ENCODE assay signal across 9 mouse cellular contexts in genomic region chr16:96533710-96534109, GRCm38 (mm10).
DNase-seq lines count a peak whose midpoint lies in the region; ATAC-seq and TF ChIP-seq lines count a peak whose summit lies in the region.
"Had no signal": no experiment of that assay in that cellular context is flagged by ENCODE, and none has a peak within 500 bp of the region (broad histone marks: within the 10 kb centered on the region; RNA-seq: fewer than 3 reads in every experiment).

No protein-coding gene starts in this region.

- H3K27ac ChIP-seq in lung, postnatal 0 days (ENCODE audit: low read length): no peak overlapping the region
- H3K27ac ChIP-seq in heart, adult 2 months: no peak overlapping the region
- no peak overlapping the region for H3K27ac ChIP-seq in stomach, embryonic 16.5 days (ENCODE audit: low read length)
- H3K27ac ChIP-seq: embryonic facial prominence, embryonic 12.5 days had no signal

- TF ChIP-seq EP300 in lung, postnatal 0 days (IDR thresholded peaks at IDR 0.05): no peak
- TF ChIP-seq EP300 in heart, adult 2 months (IDR thresholded peaks at IDR 0.05; ENCODE audit: insufficient read depth, low read depth, low read length): 0 out of 2 replicates have a peak, but pooled peaks have one; percentile 34

- H3K9me3 ChIP-seq in lung, postnatal 0 days (ENCODE audit: low read length): no peaks in the 10 kb centered on the region
- H3K9me3 ChIP-seq in stomach, embryonic 16.5 days (replicated peaks; ENCODE audit: control insufficient read depth, low read length): no peaks in the 10 kb centered on the region
- H3K9me3 ChIP-seq: embryonic facial prominence, embryonic 12.5 days had no signal

- ATAC-seq in lung, postnatal 0 days: no peak
- peak; percentile 92 to 93 for ATAC-seq in hematopoietic stem cell, adult 5-6 weeks (replicated peaks in 1 of 2; ENCODE audit: insufficient read depth in 1 of 2, low FRiP score in 2 of 2, low TSS enrichment in 1 of 2, low read depth in 1 of 2, poor library complexity in 2 of 2, severe bottlenecking in 2 of 2)
- ATAC-seq in stomach, embryonic 16.5 days (ENCODE audit: insufficient read depth, low FRiP score): 0 out of 2 replicates have a peak, but pooled peaks have one; percentile 44

- H3K4me2 ChIP-seq in lung, postnatal 0 days (replicated peaks; ENCODE audit: low read depth, low read length): no peak overlapping the region
- no peak overlapping the region for H3K4me2 ChIP-seq in stomach, embryonic 16.5 days (ENCODE audit: low read depth, low read length)
- H3K4me2 ChIP-seq: embryonic facial prominence, embryonic 12.5 days had no signal

- no peaks in the 10 kb centered on the region for H3K36me3 ChIP-seq in lung, postnatal 0 days (ENCODE audit: insufficient read depth, low read length)
- no peaks in the 10 kb centered on the region for H3K36me3 ChIP-seq in heart, adult 2 months (ENCODE audit: control insufficient read depth, insufficient read depth, low read length)
- H3K36me3 ChIP-seq in stomach, embryonic 16.5 days (ENCODE audit: control insufficient read depth, insufficient read depth, low read length): no peaks in the 10 kb centered on the region
- H3K36me3 ChIP-seq: embryonic facial prominence, embryonic 12.5 days had no signal

- no peak overlapping the region for H3K4me3 ChIP-seq in lung, postnatal 0 days (ENCODE audit: low read depth, low read length)
- H3K4me3 ChIP-seq in heart, adult 2 months: no peak overlapping the region
- no peak overlapping the region for H3K4me3 ChIP-seq in stomach, embryonic 16.5 days (replicated peaks; ENCODE audit: low read length)
- H3K4me3 ChIP-seq: embryonic facial prominence, embryonic 12.5 days had no signal

- no peaks in the 10 kb centered on the region for H3K4me1 ChIP-seq in lung, postnatal 0 days (ENCODE audit: insufficient read depth, low read depth, low read length)
- H3K4me1 ChIP-seq in heart, adult 2 months (ENCODE audit: control insufficient read depth, insufficient read depth, low read length): no peaks in the 10 kb centered on the region; the same call in 1 of the 2 replicates
- 0 out of 2 replicates have a peak, but pooled peaks cover 3% of the 10 kb centered on the region for H3K4me1 ChIP-seq in stomach, embryonic 16.5 days (ENCODE audit: control insufficient read depth, insufficient read depth, low read length)
- H3K4me1 ChIP-seq: embryonic facial prominence, embryonic 12.5 days had no signal

- H3K79me2 ChIP-seq in heart, adult 2 months (replicated peaks; ENCODE audit: control insufficient read depth, insufficient read depth, low read length): no peaks in the 10 kb centered on the region

- H3K9ac ChIP-seq in lung, postnatal 0 days (replicated peaks; ENCODE audit: low read depth): no peak overlapping the region
- no peak overlapping the region for H3K9ac ChIP-seq in heart, adult 2 months (ENCODE audit: low read depth, low read length)
- H3K9ac ChIP-seq in stomach, embryonic 16.5 days (ENCODE audit: low read length): no peak overlapping the region
- H3K9ac ChIP-seq: embryonic facial prominence, embryonic 12.5 days had no signal

- TF ChIP-seq POLR2A in heart, adult 2 months (IDR thresholded peaks at IDR 0.05; ENCODE audit: insufficient read depth, low read depth, low read length): no peak

- 48% methylated on average over 8 of the region's 8 CpGs for WGBS in lung, postnatal 0 days
- 8% methylated on average over 8 of the region's 8 CpGs for WGBS in heart, adult 2 months
- WGBS in stomach, embryonic 16.5 days: 47% methylated on average over 8 of the region's 8 CpGs

- H3K27me3 ChIP-seq in lung, postnatal 0 days (replicated peaks; ENCODE audit: insufficient read depth, low read length): no peaks in the 10 kb centered on the region
- no peaks in the 10 kb centered on the region for H3K27me3 ChIP-seq in heart, adult 2 months (ENCODE audit: control insufficient read depth, insufficient read depth, low read length)
- no peaks in the 10 kb centered on the region for H3K27me3 ChIP-seq in stomach, embryonic 16.5 days (ENCODE audit: control insufficient read depth, insufficient read depth, low read length)
- H3K27me3 ChIP-seq: embryonic facial prominence, embryonic 12.5 days had no signal

- intact Hi-C loops in heart, adult 2 months (cut with DNase I): loop anchor here (5.0 kb wide), 1 partner anchor 84 kb away; no protein-coding TSS in a partner anchor

- TF ChIP-seq CTCF in lung, postnatal 0 days (IDR thresholded peaks at IDR 0.05): no peak
- 0 out of 2 replicates have a peak, but pooled peaks have one; percentile 15 for TF ChIP-seq CTCF in heart, adult 2 months (IDR thresholded peaks at IDR 0.05)

- peak; percentile 15 for DNase-seq in lung, postnatal 10 days
- no peak for DNase-seq in lung, postnatal 0 days (ENCODE audit: low spot score)
- DNase-seq in heart, adult 2 months: peak; percentile 66 to 76
- no peak for DNase-seq in layer of hippocampus, postnatal 36 days
- no peak for DNase-seq in cerebellum, adult 9-11 months
- DNase-seq: lung, postnatal 14 days had no signal

Comparison
In these comparisons a context has a peak if more than half of its experiments do, and no peak if none do; other contexts are left out.
1. DNase-seq: peak in lung, postnatal 10 days (single experiment) and heart, adult 2 months (2 of 2); none in lung, postnatal 0 days (single experiment), layer of hippocampus, postnatal 36 days (0 of 2) and cerebellum, adult 9-11 months (single experiment).